Mouse (Mus musculus) forebrain, embryonic 10.5 days (tissue): ENCODE results near the gene Dcaf11. TPM values are rescaled to one million over a fixed set of nuclear protein-coding genes. Genes with fewer than 3 reads are reported as not detected.

ENCODE experiments used
- DNase-seq: peaks from one replicate; pipeline ENCODE4 v3.0.0-alpha.2; 2017; ENCODE audit warnings: low spot score; ENCODE audit errors: extremely low spot score
- H3K27ac ChIP-seq: fragments of 300-500 bp; sonication (generic); 2 replicates; pipeline ENCODE4 v1.5.1; 2016; ENCODE audit warnings: mild to moderate bottlenecking
- H3K27me3 ChIP-seq: fragments of 300-500 bp; sonication (generic); 2 replicates; pipeline ENCODE4 v1.6.1; 2016; ENCODE audit warnings: mild to moderate bottlenecking; ENCODE audit not compliant: poor library complexity, severe bottlenecking
- H3K36me3 ChIP-seq: fragments of 300-500 bp; sonication (generic); replicated peaks from 2 replicates; pipeline ENCODE4 v1.6.1; 2016; ENCODE audit warnings: mild to moderate bottlenecking, moderate library complexity
- H3K4me1 ChIP-seq: fragments of 300-500 bp; sonication (generic); 2 replicates; pipeline ENCODE4 v1.6.1; 2016
- H3K4me3 ChIP-seq: fragments of 300-500 bp; sonication (generic); 2 replicates; pipeline ENCODE4 v1.5.1; 2016; ENCODE audit warnings: mild to moderate bottlenecking, moderate library complexity
- H3K9me3 ChIP-seq: fragments of 300-500 bp; sonication (generic); 2 replicates; pipeline ENCODE4 v1.6.1; 2016; ENCODE audit warnings: mild to moderate bottlenecking, moderate library complexity
- WGBS: fragments of 180-500 bp; shearing (Covaris S2); methylation state at CpG from one replicate; pipeline ENCODE4 v1.1.7; 2016; 5-methylcytosine and 5-hydroxymethylcytosine counted together
- polyA plus RNA-seq: library from polyadenylated mRNA; unstranded; fragments of >200 nt; fragmentation: Nextera tagmentation; extraction: Ambion mirVana; gene quantifications from 2 replicates; pipeline ENCODE4 v1.2.1, GENCODE M21; 2016

The Dcaf11 gene
- polyA plus RNA-seq, 1 experiment from 2014 or later = 73.3 TPM

- no peak overlapping the region for H3K27ac ChIP-seq
- no peaks in the 10 kb centered on the region for H3K36me3 ChIP-seq
- peaks cover 20% of the 10 kb centered on the region for H3K4me1 ChIP-seq
- no peak overlapping the region for H3K4me3 ChIP-seq
- no peaks in the 10 kb centered on the region for H3K9me3 ChIP-seq
- peaks cover 13% of the 10 kb centered on the region for H3K27me3 ChIP-seq
- 50% methylated on average over 2 of the region's 2 CpGs for WGBS
- DNase-seq = no peak
Measured at GRCm38 (mm10) chr14:55615876-55616275, 56.1 kb downstream of the Dcaf11 start.

DNA sequence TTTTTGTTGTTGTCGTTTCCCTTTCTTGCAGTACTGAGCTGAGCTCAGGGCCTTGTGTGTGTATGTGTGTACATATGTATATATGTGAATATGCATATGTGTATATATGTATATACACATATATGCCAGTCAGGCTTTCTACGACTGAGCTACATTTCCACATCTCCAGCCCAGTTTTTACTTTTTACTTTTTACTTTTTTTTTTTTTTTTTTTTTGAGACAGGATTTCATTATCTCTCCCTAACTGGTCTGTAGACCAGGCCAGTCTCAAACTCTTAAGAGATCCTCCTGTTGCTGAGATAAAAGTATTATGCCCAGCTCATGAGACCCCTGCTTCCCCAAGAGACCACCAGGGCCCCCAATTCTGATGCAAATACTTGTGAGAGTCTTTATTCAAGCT is 57.0 kb downstream of the Dcaf11 start:
- Histone ChIP-seq H3K4me3 (no peak overlapping the region), H3K27me3 (peaks cover 13% of the 10 kb centered on the region), H3K36me3 (no peaks in the 10 kb centered on the region), H3K27ac (no peak overlapping the region), H3K4me1 (peaks cover 20% of the 10 kb centered on the region), H3K9me3 (no peaks in the 10 kb centered on the region)
- no peak for DNase-seq
- 89% methylated on average over 2 of the region's 2 CpGs for WGBS

DNA sequence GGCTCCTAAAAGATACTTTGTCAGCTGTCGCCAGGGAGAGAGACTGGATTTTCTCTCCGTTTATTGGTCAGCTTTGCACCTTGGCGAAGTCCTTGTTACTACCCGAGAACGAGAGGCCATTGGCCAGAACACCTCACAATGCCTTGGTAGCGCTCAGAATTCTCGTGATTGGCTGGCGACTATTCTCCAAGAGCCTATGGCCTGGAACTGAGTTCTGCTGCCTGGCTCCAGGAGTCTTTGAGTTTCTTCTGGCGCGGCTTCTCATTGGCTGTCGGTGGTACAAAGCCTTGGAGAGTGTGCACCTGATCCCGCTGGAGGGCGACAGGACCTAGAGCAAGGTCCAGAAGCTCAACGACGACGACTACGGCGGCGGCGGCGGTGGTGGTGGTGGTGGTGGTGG is 58.0 kb downstream of the Dcaf11 start, which contains the start of gene Rec8:
Gene Rec8 (plus strand): TSS at position 216 of the 400 bp plus-strand sequence.
- Histone ChIP-seq H3K9me3 (no peaks in the 10 kb centered on the region), H3K4me3 (peak within 1 kb of the TSS; percentile 36), H3K4me1 (peaks cover 20% of the 10 kb centered on the region), H3K36me3 (no peaks in the 10 kb centered on the region; the same call in 1 of the 2 replicates), H3K27ac (peak within 1 kb of the TSS; percentile 42; the same call in 1 of the 2 replicates), H3K27me3 (peaks cover 13% of the 10 kb centered on the region)
- DNase-seq = peak; percentile 63
- WGBS = 28% methylated on average over 21 of the region's 21 CpGs

DNA sequence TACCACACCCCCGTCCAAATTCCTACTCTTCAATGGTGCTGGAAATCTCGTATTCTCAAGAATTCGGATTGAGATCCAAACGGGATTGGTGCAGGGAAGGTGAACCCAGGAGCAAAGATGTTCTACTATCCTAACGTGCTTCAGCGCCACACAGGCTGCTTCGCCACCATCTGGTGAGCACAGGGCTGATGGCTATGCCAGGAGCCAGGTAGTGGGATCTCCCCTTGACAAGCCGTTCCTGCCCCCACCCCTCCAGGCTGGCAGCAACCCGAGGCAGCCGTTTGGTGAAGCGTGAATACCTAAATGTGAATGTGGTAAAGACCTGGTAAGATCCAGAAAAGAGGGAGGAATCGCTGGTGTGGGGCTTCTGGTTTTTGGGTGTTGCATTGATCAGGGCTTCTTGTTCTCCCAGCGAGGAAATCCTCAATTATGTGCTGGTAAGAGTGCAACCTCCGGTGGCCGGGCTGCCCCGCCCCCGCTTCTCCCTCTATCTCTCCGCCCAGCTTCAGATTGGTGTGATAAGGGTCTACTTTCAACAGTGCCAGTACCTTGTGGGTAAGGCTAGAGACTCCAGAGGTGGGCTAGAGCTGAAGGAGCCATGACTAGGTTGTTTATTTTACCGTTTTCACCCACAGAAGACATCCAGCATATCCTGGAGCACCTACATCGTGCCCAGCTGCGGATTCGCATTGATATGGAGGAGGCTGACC is 58.8 kb downstream of the Dcaf11 start:
- Histone ChIP-seq H3K4me1 (peaks cover 20% of the 10 kb centered on the region), H3K4me3 (peak overlapping the region; percentile 36), H3K27ac (0 out of 2 replicates have a peak overlapping the region, but pooled peaks have one; percentile 42), H3K9me3 (no peaks in the 10 kb centered on the region), H3K36me3 (peaks cover 6% of the 10 kb centered on the region), H3K27me3 (peaks cover 13% of the 10 kb centered on the region)
- DNase-seq = no peak
- 59% methylated on average over 22 of the region's 22 CpGs for WGBS

Other genes with a start within 250 kb of the Dcaf11 start
- gene Dhrs4, start 81.2 kb upstream of the Dcaf11 start, polyA plus RNA-seq = 67.2 and 71.0 TPM in 2 replicates
- 5.1 TPM in 2 replicates for gene Carmil3, start 69.4 kb upstream of the Dcaf11 start, polyA plus RNA-seq
- gene Cpne6, start 49.6 kb upstream of the Dcaf11 start, polyA plus RNA-seq = 0.05 and 0.14 TPM in 2 replicates
- not detected in 2 replicates for gene Nrl, start 35.0 kb upstream of the Dcaf11 start, polyA plus RNA-seq
- 18.3 and 20.0 TPM in 2 replicates for gene Pck2, start 19.7 kb upstream of the Dcaf11 start, polyA plus RNA-seq
- gene A730061H03Rik, start 400 bp downstream of the Dcaf11 start, polyA plus RNA-seq = not detected in 2 replicates
- gene Fitm1, start 15.6 kb downstream of the Dcaf11 start, polyA plus RNA-seq = not detected in 2 replicates
- 90.9 and 94.3 TPM in 2 replicates for gene Psme1, start 18.1 kb downstream of the Dcaf11 start, polyA plus RNA-seq
- 5.3 and 5.4 TPM in 2 replicates for gene Emc9, start 25.3 kb downstream of the Dcaf11 start, polyA plus RNA-seq
- 154 and 171 TPM in 2 replicates for gene Psme2, start 31.1 kb downstream of the Dcaf11 start, polyA plus RNA-seq
- gene Rnf31, start 31.7 kb downstream of the Dcaf11 start, polyA plus RNA-seq = 20.5 and 21.3 TPM in 2 replicates
- gene Irf9, start 43.6 kb downstream of the Dcaf11 start, polyA plus RNA-seq = 7.3 and 7.6 TPM in 2 replicates
- 5.6 and 5.7 TPM in 2 replicates for gene Rec8, start 58.0 kb downstream of the Dcaf11 start, polyA plus RNA-seq
- 110 and 123 TPM in 2 replicates for gene Ipo4, start 76.0 kb downstream of the Dcaf11 start, polyA plus RNA-seq
- gene Gm49378, start 77.9 kb downstream of the Dcaf11 start, polyA plus RNA-seq = 0.98 and 1.00 TPM in 2 replicates
- 78.3 and 78.7 TPM in 2 replicates for gene Tm9sf1, start 83.8 kb downstream of the Dcaf11 start, polyA plus RNA-seq
- gene Tssk4, start 90.2 kb downstream of the Dcaf11 start, polyA plus RNA-seq = 0.58 and 1.1 TPM in 2 replicates
- 62.4 and 63.7 TPM in 2 replicates for gene Mdp1, start 100.5 kb downstream of the Dcaf11 start, polyA plus RNA-seq
- gene Gmpr2, start 111.9 kb downstream of the Dcaf11 start, polyA plus RNA-seq = 59.9 and 62.4 TPM in 2 replicates
- gene Nedd8, start 112.1 kb downstream of the Dcaf11 start, polyA plus RNA-seq = 664 and 665 TPM in 2 replicates
- 78.8 and 79.7 TPM in 2 replicates for gene Tinf2, start 121.8 kb downstream of the Dcaf11 start, polyA plus RNA-seq
- 0.26 and 0.44 TPM in 2 replicates for gene Tgm1, start 153.9 kb downstream of the Dcaf11 start, polyA plus RNA-seq
- 30.2 and 31.5 TPM in 2 replicates for gene Rabggta, start 162.3 kb downstream of the Dcaf11 start, polyA plus RNA-seq
- gene Dhrs1, start 185.7 kb downstream of the Dcaf11 start, polyA plus RNA-seq = 59.1 and 62.5 TPM in 2 replicates
- 63.0 and 68.4 TPM in 2 replicates for gene Nop9, start 185.7 kb downstream of the Dcaf11 start, polyA plus RNA-seq
- gene Cideb, start 198.5 kb downstream of the Dcaf11 start, polyA plus RNA-seq = 0.33 TPM in 1 of 2 replicates, not detected in the other
- 0.19 and 0.28 TPM in 2 replicates for gene Ltb4r2, start 201.4 kb downstream of the Dcaf11 start, polyA plus RNA-seq
- 0.26 TPM in 2 replicates for gene Ltb4r1, start 206.0 kb downstream of the Dcaf11 start, polyA plus RNA-seq
- 4.6 and 5.4 TPM in 2 replicates for gene Adcy4, start 224.1 kb downstream of the Dcaf11 start, polyA plus RNA-seq
- gene Ripk3, start 228.9 kb downstream of the Dcaf11 start, polyA plus RNA-seq = 8.0 and 10.2 TPM in 2 replicates